Mouse (Mus musculus): ENCODE measurements around the gene Afap1.

DNA sequence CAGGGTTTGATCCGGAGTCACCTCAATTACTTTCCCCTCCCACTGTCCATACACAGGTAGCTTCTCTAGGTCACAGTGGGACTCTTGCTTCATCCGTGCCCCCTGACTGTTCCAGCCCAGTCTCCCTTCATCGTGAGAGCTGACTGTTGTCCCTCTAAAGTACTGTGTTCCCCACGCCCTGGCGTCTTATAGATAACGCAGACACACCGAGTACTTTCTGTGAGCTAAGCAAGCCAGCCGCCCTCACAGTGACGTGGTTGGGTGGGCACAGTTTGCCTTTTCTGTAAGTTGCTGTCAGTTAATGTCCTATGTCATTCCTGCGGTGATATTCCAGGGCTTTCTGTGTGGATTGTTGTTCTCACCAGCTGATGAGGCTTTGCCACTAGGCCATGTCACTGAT lies 39.9 kb downstream of the Afap1 start:
- TF ChIP-seq CTCF (IDR thresholded peaks at IDR 0.05) (no peak), POLR2A (IDR thresholded peaks at IDR 0.05; ENCODE audit: insufficient read depth, low read depth, low read length) (no peak)

Data from heart, adult 2 months (tissue).